In the genomic region with DNA sequence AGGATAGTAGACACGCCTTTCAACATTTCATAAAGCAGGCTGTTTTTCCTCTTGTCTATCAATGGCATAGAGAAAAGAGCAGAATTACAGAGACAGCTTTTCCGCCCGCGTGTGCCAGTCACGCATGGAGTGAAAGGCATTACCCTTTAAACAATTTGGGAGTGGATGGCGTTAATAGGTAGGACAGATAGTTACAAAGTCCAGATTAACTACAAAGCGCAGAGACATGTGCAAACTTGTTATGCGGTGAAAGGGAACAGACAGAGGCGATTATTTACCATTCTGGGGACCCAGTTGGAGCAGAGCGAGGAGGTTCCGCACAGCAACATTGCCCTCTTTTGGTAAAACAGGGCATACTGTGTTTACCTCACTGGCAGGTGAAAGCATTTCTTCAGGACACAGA, we compare ENCODE assay signal across 8 mouse cellular contexts.
DNase-seq lines count a peak whose midpoint lies in the region; ATAC-seq and TF ChIP-seq lines count a peak whose summit lies in the region.

No protein-coding gene starts in this region.

- peak overlapping the region; percentile 66 for H3K4me2 ChIP-seq in heart, postnatal 0 days (ENCODE audit: low read depth, low read length)
- peak overlapping the region; percentile 42 for H3K4me2 ChIP-seq in liver, embryonic 12.5 days
- peak overlapping the region; percentile 62 for H3K4me2 ChIP-seq in neural tube, embryonic 13.5 days

- no peaks in the 10 kb centered on the region for H3K4me1 ChIP-seq in thymus, adult 2 months (replicated peaks; ENCODE audit: control insufficient read depth, insufficient read depth, low read length)
- H3K4me1 ChIP-seq in heart, postnatal 0 days (ENCODE audit: control insufficient read depth, insufficient read depth), result 0 out of 2 replicates have a peak, but pooled peaks cover 4% of the 10 kb centered on the region
- H3K4me1 ChIP-seq in liver, embryonic 12.5 days, result no peaks in the 10 kb centered on the region
- peaks cover 19% of the 10 kb centered on the region for H3K4me1 ChIP-seq in neural tube, embryonic 13.5 days (replicated peaks)

- no peak for TF ChIP-seq POLR2A in thymus, adult 2 months (IDR thresholded peaks at IDR 0.05; ENCODE audit: control insufficient read depth, extremely low read depth, insufficient read depth, low read length, poor library complexity)

- H3K9ac ChIP-seq in heart, postnatal 0 days (replicated peaks; ENCODE audit: low read depth, low read length), result peak overlapping the region; percentile 23; the same call in 1 of the 2 replicates
- H3K9ac ChIP-seq in liver, embryonic 12.5 days, result no peak overlapping the region
- H3K9ac ChIP-seq in neural tube, embryonic 13.5 days, result peak overlapping the region; percentile 46; the same call in 1 of the 2 replicates

- H3K9me3 ChIP-seq in heart, postnatal 0 days (replicated peaks; ENCODE audit: control insufficient read depth, low read length), result no peaks in the 10 kb centered on the region
- H3K9me3 ChIP-seq in liver, embryonic 12.5 days (replicated peaks), result no peaks in the 10 kb centered on the region
- no peaks in the 10 kb centered on the region for H3K9me3 ChIP-seq in neural tube, embryonic 13.5 days

- no peaks in the 10 kb centered on the region for H3K36me3 ChIP-seq in thymus, adult 2 months (ENCODE audit: control insufficient read depth, insufficient read depth, low read length)
- no peaks in the 10 kb centered on the region for H3K36me3 ChIP-seq in heart, postnatal 0 days (replicated peaks; ENCODE audit: control insufficient read depth, insufficient read depth, low read length)
- no peaks in the 10 kb centered on the region for H3K36me3 ChIP-seq in liver, embryonic 12.5 days
- H3K36me3 ChIP-seq in neural tube, embryonic 13.5 days, result no peaks in the 10 kb centered on the region

- 14% methylated on average over 11 of the region's 11 CpGs for WGBS in thymus, adult 2 months
- WGBS in heart, postnatal 0 days, result 9% methylated on average over 11 of the region's 11 CpGs
- WGBS in liver, embryonic 12.5 days (ENCODE audit: insufficient replicate concordance), result 18% methylated on average over 11 of the region's 11 CpGs
- 1% methylated on average over 11 of the region's 11 CpGs for WGBS in neural tube, embryonic 13.5 days

- no peak for TF ChIP-seq CTCF in thymus, adult 2 months (IDR thresholded peaks at IDR 0.05; ENCODE audit: borderline replicate concordance, control insufficient read depth, extremely low read depth, insufficient read depth, low read length, poor library complexity)
- peak; percentile 57 for TF ChIP-seq CTCF in heart, postnatal 0 days (IDR thresholded peaks at IDR 0.05; ENCODE audit: low read depth)

- ATAC-seq in heart, postnatal 0 days (ENCODE audit: insufficient read depth, low read depth), result no peak
- ATAC-seq in liver, embryonic 12.5 days, result no peak
- peak; percentile 94 for ATAC-seq in neural tube, embryonic 13.5 days (ENCODE audit: low read depth)
- no peak for ATAC-seq in erythroid progenitor cell, adult 5-6 weeks (replicated peaks; ENCODE audit: low FRiP score, poor library complexity, severe bottlenecking)

- no peak overlapping the region for H3K4me3 ChIP-seq in thymus, adult 2 months (ENCODE audit: control insufficient read depth, insufficient read depth, low read length)
- H3K4me3 ChIP-seq in heart, postnatal 0 days (ENCODE audit: low read depth, low read length), result peak overlapping the region; percentile 42
- H3K4me3 ChIP-seq in liver, embryonic 12.5 days, result peak overlapping the region; percentile 13; the same call in 1 of the 2 replicates
- H3K4me3 ChIP-seq in neural tube, embryonic 13.5 days, result peak overlapping the region; percentile 36

- TF ChIP-seq EP300 in heart, postnatal 0 days (IDR thresholded peaks at IDR 0.05; ENCODE audit: low read depth), result no peak

- DNase-seq in thymus, adult 2 months, result peak; percentile 2
- no peak for DNase-seq in thymus, postnatal 36 days
- peak; percentile 66 for DNase-seq in embryo, embryonic 9.5 days (ENCODE audit: extremely low spot score)
- peak; percentile 35 for DNase-seq in heart, postnatal 0 days (ENCODE audit: low spot score)
- DNase-seq in kidney, postnatal 36 days, result peak; percentile 8 to 32

- H3K27me3 ChIP-seq in thymus, adult 2 months (ENCODE audit: control insufficient read depth, insufficient read depth, low read length), result no peaks in the 10 kb centered on the region
- no peaks in the 10 kb centered on the region for H3K27me3 ChIP-seq in heart, postnatal 0 days (ENCODE audit: control insufficient read depth, insufficient read depth, low read length)
- H3K27me3 ChIP-seq in liver, embryonic 12.5 days (replicated peaks), result no peaks in the 10 kb centered on the region
- H3K27me3 ChIP-seq in neural tube, embryonic 13.5 days, result peaks cover 7% of the 10 kb centered on the region; the same call in 1 of the 2 replicates

- H3K27ac ChIP-seq in thymus, adult 2 months (ENCODE audit: control insufficient read depth, insufficient read depth, low read length), result no peak overlapping the region
- H3K27ac ChIP-seq in heart, postnatal 0 days (ENCODE audit: low read depth), result no peak overlapping the region
- H3K27ac ChIP-seq in liver, embryonic 12.5 days, result no peak overlapping the region
- no peak overlapping the region for H3K27ac ChIP-seq in neural tube, embryonic 13.5 days (replicated peaks)

Comparison
In these comparisons a context has a peak if more than half of its experiments do, and no peak if none do; other contexts are left out.
1. DNase-seq: peak in thymus, adult 2 months (single experiment), embryo, embryonic 9.5 days (single experiment), heart, postnatal 0 days (single experiment) and kidney, postnatal 36 days (2 of 2); none in thymus, postnatal 36 days (0 of 2).
2. Peak in every context shown above with its lines, with median percentiles within 50 percentile points of each other: H3K4me2 ChIP-seq.